Mouse (Mus musculus): ENCODE data around the gene Gpatch3.
A peak's percentile ranks its signal among the peaks of the same experiment; 100 is the strongest.

Gpatch3 gene

DNA sequence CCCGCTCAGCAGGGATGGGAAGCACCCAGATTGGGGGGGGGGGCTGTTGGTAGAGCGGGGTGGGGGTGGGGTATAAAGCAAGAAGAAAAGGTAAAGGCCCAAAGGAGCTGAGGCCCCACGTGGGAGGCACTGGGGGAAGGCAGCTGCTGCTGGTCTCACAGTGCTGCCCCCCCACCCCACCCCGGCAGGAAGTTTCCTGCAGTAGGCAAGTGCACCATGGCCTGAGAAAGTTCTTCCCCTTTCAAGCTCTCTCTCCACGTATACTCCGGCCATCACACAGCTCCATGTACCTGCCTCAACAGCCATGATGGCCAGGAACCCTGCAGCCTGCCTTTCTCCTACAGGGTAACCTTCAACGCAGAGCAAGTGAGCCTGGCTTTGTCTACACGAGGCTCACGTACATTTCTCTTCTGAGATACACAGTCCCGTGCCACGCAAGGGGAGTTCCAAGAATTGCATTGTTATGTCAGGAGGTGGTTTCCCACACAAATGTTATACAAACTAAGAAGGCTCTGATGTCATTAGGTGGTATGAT lies 47.7 kb downstream of the Gpatch3 start:
- no peak for DNase-seq

DNA sequence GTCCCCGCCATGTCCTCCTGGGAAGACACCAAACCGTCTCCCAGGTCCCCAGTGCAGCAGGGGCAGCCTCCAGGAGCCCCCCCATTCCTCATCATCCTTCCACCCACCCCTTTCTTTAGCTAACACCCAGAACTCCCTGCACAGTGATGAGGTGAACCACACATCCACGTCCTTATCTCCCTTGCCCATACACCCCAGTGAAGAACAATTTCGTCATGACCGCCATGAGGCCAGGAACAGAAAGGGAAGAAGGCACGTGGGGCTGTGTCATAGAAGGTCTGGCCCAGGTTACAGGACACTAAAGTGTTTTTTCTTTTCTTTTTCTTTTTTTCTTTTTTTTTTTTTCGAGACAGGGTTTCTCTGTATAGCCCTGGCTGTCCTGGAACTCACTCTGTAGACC lies 50.3 kb downstream of the Gpatch3 start:
- no peak for DNase-seq

DNA sequence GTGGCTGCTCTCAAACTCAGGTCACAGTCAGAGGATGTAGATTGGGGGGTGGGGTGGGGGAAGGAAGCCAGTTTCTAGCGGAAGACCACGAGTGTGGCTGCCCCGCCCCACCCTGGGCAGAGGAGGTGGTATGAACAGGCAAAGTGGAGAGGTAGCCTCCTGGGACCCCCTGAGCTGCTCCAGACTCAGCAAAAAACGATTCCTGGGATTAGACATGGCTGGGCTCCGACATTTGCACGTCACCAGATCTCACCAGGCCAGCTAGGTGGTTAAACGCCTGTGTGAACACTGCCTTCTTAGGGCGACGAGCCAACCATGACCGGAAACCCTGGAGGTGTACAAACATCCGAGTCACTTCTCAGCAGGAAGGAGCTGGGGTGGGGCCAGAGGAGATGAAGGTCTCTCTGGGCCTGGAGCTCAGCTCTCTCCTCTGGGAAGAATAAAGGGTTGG lies 51.1 kb downstream of the Gpatch3 start:
- no peak for DNase-seq

DNA sequence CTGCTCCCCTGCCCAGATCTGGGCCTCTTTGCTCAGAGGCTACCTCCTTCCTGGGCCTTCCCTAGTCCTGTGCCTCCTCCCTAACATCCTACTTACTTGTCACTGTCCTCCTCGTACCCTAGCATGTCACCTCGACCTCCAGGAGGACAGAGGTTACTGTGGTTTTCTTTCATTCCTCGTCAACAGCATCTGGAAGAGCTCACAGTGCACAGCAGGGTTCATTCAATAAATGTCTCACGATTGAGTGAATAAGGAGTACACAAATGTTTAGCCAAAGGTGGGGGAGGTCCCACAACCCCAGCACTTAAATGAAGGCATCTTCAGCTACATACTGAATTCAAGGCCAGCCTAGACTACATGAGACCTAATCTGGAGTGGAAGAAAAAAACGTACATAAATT lies 51.7 kb downstream of the Gpatch3 start:
- DNase-seq: no peak

DNA sequence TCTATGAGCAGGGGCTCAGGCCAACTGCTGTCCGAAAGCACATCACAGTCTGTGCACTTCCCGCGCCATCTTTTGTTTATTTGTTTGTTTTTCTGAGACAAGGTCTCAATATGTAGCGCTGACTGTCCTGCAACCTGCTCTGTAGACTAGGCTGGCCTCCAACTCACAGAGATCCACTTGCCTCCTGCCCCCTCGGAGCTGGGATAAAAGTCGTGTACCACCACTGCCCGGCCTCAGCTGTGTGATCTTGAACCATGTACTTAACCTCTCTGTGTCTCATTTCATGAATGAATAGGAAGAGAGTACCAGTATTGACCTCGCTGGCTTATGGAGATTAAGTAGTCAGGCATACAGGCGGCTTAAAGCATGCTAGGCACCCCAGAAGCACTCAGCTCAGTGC lies 52.1 kb downstream of the Gpatch3 start:
- no peak for DNase-seq

- DNase-seq: no peak
These were observed 52.5 kb downstream of the Gpatch3 start for GRCm38 (mm10) chr4:133627039-133627438.

DNA sequence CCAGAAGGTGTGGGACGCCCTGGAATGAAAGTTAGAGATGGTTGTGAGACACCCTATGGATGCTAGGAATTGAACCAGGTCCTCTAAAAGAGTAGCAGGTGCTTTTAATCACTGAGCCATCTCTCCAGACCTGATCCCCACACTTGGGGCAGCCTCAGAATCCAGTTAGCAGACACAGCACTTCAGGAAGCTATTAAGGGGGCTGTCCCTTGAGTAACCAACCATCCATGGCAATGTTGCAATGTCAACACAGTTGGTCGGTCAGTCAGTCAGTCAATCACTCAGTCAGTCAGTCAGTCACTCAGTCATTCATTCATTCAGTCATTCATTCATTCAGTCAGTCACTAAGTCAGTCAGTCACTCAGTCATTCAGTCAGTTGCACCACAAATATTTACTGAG lies 54.0 kb downstream of the Gpatch3 start:
- DNase-seq: no peak

DNA sequence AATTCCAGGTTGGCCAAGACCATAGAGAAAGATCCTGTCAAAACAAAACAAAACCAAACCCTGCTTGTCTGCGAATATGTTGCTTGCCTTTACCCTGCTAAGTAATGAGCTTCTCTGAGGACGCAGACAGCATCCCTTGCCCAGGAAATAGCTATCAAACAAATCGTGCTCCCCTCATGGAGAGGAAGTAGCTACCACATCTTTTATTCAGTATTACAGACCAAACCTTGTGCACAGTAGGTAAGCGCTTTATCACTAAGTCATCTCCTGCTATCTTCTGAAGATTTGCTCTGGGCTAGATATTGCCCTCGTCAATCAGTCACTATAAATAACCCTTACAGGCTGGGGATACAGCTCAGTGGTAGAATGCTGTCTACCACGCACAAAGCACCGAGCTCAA lies 54.6 kb downstream of the Gpatch3 start:
- no peak for DNase-seq

GRCm38 (mm10) chr4:133630326-133630920 lies 55.9 kb downstream of the Gpatch3 start:
- DNase-seq: no peak

DNA sequence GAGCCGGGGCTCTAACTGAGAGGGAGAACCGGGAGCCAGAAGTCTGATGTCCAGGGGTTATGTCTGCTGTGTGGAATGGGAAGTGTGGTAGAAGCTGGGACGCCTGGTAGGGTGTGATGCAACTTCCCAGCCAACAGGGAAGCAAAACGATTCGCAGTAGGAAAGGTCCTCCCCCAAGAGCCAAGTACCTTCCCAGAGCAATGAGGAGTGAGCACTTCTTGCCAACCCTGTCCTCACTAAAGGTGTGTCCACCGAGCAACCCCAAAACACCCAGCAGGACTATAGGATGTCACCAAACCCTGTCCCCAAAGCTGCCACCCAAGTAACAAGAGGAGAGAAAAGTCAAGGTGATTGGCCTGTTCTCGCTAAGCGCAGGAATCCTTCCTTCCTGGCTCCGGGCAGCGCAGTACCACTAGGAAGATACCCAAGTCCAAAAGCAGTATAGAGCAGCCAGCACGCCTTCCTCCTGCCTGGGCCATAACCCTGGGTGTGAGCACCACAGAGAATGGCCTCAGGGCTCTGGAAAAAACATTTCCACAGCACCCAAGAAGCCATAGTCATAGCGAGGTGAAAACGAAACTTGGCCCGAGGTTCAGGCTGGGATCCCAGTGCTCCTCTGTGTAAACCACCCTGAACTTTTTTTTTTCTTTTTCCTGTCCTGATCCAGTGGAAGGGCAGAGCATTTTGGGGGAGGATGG lies 56.7 kb downstream of the Gpatch3 start:
- no peak for DNase-seq

DNA sequence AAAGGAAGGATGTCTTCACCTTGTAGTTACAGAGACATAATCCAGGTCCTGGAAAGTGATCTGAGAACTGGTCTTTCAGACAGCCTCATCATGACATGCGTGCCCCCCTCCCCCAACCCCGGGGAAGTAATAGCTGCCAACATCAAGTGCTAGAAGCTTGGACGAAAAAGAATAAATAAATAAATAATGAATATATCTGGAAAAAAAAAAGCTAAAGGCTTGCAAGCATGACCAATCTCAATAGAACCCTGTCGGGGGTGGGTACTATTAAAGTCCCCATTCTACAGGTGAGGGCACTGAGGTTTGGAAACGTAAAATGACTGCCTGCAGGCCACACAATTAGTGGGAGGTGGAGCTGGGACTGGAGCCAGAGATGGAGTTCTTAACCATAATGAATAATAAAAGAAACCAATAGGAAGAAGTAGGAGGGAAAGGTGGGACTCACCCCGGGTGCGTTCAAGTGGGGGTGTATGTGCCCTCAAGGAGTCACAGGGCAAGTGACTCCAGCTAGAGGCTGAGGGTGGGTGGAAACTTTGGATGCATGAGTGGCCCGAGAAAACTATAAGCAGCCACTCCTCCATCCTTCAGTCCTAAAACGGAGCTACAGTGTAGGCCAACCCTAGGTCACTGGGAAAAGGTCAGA lies 57.3 kb downstream of the Gpatch3 start:
- DNase-seq: no peak

DNA sequence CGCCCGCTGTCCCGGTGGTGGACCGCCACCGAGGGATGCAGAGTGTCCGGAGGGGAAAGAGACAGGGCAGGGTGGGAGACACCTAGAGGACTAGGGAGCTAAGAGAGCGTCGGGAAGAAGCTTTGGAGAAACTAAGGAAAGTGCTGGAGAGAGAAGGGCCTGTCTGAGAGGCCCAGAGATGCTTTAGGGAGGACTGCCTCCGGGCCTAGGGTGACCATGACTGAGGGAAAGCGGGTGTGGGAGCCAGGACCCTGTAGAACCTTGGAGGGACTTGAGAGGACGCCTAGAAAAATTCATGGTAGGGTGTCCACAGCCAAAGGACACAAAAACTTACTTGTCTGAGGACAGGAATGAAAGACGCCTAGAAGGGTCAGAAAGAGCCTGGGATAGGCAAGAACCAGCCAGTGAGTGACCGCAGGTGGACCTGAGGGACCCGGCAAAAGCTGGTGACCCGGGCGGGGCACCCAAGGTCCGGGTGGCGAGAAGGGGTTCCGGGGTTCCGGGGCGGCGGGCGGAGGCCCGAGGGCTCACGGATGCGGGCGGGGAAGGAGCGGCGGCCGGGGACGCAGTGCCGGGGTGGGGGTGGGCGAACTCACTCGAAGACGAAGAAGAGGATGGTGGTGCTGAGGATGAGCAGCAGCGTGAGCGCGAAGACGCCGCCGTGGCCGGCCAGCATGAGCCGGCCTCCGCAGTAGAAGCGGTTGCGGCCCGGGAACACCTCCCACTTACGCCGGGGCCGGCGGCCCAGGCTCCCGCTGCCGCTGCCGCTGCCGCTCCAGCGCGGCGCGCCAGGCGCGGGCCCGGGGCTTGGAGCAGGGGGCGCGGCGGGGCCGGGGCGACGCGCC lies 58.2 kb downstream of the Gpatch3 start:
- peak; percentile 51 for DNase-seq

DNA sequence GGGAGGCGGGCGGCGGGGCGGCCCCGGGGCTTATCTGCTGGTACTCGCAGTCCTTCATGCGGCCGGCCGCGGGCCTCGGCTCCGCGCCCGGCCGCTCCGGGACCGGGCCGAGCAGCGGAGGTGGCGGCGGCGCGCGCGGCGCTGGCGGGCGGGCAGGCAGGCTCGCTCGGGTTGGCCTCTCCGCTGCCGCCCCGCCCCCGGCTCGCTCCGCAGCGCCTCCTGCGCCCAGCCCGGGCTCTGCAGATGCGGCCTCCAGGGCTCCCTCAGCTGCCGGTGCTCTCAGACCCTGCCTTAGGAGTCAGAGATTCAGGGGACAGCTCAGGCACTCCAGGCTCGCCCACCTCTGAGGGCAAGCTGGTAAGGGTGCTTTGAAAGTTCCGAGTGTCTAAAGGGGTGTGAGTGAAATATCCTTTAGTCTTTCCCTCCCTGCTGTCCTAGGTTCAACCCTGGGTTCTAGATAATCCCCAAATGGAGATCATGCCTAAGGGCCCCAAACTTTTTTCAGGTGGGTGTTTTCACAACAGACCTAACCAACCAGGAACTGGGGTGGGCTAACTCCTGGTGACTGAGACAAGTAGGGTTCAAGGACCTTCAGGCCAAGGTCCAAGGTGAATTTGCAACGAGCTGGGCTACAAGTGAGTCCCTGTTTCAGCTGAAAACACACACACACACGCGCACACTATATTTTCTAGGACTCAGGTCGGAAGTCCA lies 58.9 kb downstream of the Gpatch3 start:
- peak; percentile 87 for DNase-seq
